Mouse (Mus musculus): Measurements from ENCODE around the gene D430042O09Rik. TPM values are rescaled to one million over a fixed set of nuclear protein-coding genes. Genes with fewer than 3 reads are reported as not detected.

D430042O09Rik gene
- total and polyA plus RNA-seq, 2 experiments = 8.5 to 8.8 TPM

DNA sequence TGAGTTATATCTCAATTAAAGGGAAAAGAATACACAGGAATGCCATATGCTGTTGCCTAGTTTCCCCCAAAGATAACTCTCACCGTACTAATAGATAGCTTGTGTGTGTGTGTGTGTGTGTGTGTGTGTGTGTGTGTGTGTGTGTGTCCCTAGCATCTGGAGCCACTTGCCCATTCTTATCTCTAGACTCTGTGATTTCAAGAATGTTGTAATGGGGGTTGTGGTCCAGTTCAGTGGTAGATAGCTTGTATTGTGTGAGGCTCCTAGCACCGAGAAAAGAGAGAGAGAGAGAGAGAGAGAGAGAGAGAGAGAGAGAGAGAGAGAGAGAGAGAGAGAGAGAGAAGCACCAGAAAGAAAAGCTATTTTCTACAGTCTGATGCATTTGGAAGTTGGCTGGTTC is 118.7 kb downstream of the D430042O09Rik start:
- Histone ChIP-seq H3K9ac (ENCODE audit: low read depth, low read length) (no peak overlapping the region), H3K27me3 (ENCODE audit: control insufficient read depth, insufficient read depth, low read length) (no peaks in the 10 kb centered on the region), H3K36me3 (ENCODE audit: control insufficient read depth, insufficient read depth, low read length) (peaks cover 2% of the 10 kb centered on the region; the same call in 1 of the 2 replicates), H3K4me3 (ENCODE audit: insufficient read depth, low read depth, low read length) (no peak overlapping the region), H3K4me1 (ENCODE audit: control insufficient read depth, insufficient read depth, low read length) (peaks cover 6% of the 10 kb centered on the region; the same call in 1 of the 2 replicates), H3K79me2 (ENCODE audit: control insufficient read depth, insufficient read depth, low read length) (no peaks in the 10 kb centered on the region), H3K27ac (replicated peaks; ENCODE audit: insufficient read depth, low read depth, low read length) (no peak overlapping the region)
- 84% methylated on average over 2 of the region's 2 CpGs for WGBS
- TF ChIP-seq POLR2A (IDR thresholded peaks at IDR 0.05; ENCODE audit: extremely low read depth, insufficient read depth, low read length) = no peak
- no peak for TF ChIP-seq CTCF (IDR thresholded peaks at IDR 0.05; ENCODE audit: low read depth, low read length)
- DNase-seq (ENCODE audit: extremely low read depth, low read depth, low spot score) = no peak

DNA sequence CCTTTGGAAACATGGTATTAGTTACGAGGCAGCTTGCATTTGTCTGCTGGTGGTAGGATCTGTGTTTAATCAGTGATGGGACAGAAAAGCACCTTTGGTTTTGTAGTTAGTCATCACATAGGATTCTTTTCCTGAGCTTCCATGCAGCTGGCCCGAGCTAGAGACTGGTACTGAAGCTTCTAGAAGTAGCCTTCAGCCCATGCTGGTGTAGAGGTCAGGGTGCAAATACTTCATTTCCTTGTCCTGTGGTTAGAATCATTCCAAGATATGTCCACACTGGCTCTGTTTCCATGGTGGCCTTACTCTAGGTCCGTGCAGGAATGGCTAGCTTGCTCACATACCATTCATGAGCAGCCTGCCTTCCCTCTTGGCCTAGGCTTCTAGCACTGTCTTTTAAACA is 119.2 kb downstream of the D430042O09Rik start:
- H3K27ac ChIP-seq (replicated peaks; ENCODE audit: insufficient read depth, low read depth, low read length) = no peak overlapping the region
- H3K9ac ChIP-seq (ENCODE audit: low read depth, low read length) = no peak overlapping the region
- 82% methylated on average over 3 of the region's 3 CpGs for WGBS
- no peak for DNase-seq (ENCODE audit: extremely low read depth, low read depth, low spot score)
- TF ChIP-seq POLR2A (IDR thresholded peaks at IDR 0.05; ENCODE audit: extremely low read depth, insufficient read depth, low read length) (no peak), CTCF (IDR thresholded peaks at IDR 0.05; ENCODE audit: low read depth, low read length) (no peak)
- no peak overlapping the region for H3K4me3 ChIP-seq (ENCODE audit: insufficient read depth, low read depth, low read length)
- H3K79me2 ChIP-seq (ENCODE audit: control insufficient read depth, insufficient read depth, low read length) = no peaks in the 10 kb centered on the region
- peaks cover 2% of the 10 kb centered on the region; the same call in 1 of the 2 replicates for H3K36me3 ChIP-seq (ENCODE audit: control insufficient read depth, insufficient read depth, low read length)
- no peaks in the 10 kb centered on the region for H3K27me3 ChIP-seq (ENCODE audit: control insufficient read depth, insufficient read depth, low read length)
- H3K4me1 ChIP-seq (ENCODE audit: control insufficient read depth, insufficient read depth, low read length) = peaks cover 6% of the 10 kb centered on the region; the same call in 1 of the 2 replicates

DNA sequence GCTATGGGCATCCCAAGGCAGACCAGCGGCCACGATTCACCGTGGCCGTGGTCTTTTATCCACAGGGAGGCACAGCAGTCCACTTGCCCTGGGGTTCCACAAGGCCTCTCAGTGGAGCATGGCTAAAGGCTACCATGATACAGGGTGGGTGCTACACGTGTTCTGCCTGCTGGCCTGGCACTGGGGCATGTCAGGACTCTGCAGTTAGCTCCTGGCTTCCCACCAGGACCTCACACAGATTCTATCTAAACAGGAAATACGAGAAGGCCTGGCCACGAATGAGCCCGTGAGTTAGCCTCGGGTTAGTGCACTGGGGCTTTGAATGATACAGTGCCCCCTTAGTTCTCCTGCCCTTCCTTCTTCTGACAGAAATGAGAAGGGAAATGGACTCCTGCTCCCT is 119.7 kb downstream of the D430042O09Rik start:
- WGBS = 76% methylated on average over 9 of the region's 9 CpGs
- no peaks in the 10 kb centered on the region for H3K79me2 ChIP-seq (ENCODE audit: control insufficient read depth, insufficient read depth, low read length)
- peaks cover 6% of the 10 kb centered on the region; the same call in 1 of the 2 replicates for H3K4me1 ChIP-seq (ENCODE audit: control insufficient read depth, insufficient read depth, low read length)
- DNase-seq (ENCODE audit: extremely low read depth, low read depth, low spot score) = no peak
- no peak overlapping the region for H3K9ac ChIP-seq (ENCODE audit: low read depth, low read length)
- TF ChIP-seq POLR2A (IDR thresholded peaks at IDR 0.05; ENCODE audit: extremely low read depth, insufficient read depth, low read length) (no peak), CTCF (IDR thresholded peaks at IDR 0.05; ENCODE audit: low read depth, low read length) (no peak)
- no peaks in the 10 kb centered on the region for H3K27me3 ChIP-seq (ENCODE audit: control insufficient read depth, insufficient read depth, low read length)
- no peak overlapping the region for H3K27ac ChIP-seq (replicated peaks; ENCODE audit: insufficient read depth, low read depth, low read length)
- no peak overlapping the region for H3K4me3 ChIP-seq (ENCODE audit: insufficient read depth, low read depth, low read length)
- H3K36me3 ChIP-seq (ENCODE audit: control insufficient read depth, insufficient read depth, low read length) = peaks cover 2% of the 10 kb centered on the region; the same call in 1 of the 2 replicates

DNA sequence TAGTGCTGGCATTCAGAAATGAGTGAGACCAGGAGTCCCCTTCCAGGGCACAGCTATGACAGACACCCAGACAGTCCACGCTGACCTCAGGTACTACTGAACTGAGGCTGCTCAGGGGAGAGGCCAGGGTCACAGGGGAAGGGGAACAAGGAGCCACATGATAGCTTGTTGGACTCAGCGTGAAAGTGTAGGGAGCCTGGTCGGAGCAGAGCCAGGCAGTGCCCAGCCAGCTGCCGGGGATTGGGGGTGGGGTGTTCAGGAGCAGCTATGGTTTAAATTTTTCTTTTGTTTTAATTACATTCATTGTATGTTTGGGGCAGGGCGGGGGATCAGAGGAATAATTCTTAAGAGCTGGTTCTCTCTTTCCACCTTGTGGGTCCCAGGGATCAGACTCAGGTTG is 120.9 kb downstream of the D430042O09Rik start:
- no peak overlapping the region for H3K4me3 ChIP-seq (ENCODE audit: insufficient read depth, low read depth, low read length)
- no peak for TF ChIP-seq POLR2A (IDR thresholded peaks at IDR 0.05; ENCODE audit: extremely low read depth, insufficient read depth, low read length)
- no peak for TF ChIP-seq CTCF (IDR thresholded peaks at IDR 0.05; ENCODE audit: low read depth, low read length)
- H3K27ac ChIP-seq (replicated peaks; ENCODE audit: insufficient read depth, low read depth, low read length) = no peak overlapping the region
- DNase-seq (ENCODE audit: extremely low read depth, low read depth, low spot score) = no peak
- H3K36me3 ChIP-seq (ENCODE audit: control insufficient read depth, insufficient read depth, low read length) = peaks cover 2% of the 10 kb centered on the region; the same call in 1 of the 2 replicates
- H3K27me3 ChIP-seq (ENCODE audit: control insufficient read depth, insufficient read depth, low read length) = no peaks in the 10 kb centered on the region
- WGBS = 97% methylated on average over 5 of the region's 5 CpGs
- H3K79me2 ChIP-seq (ENCODE audit: control insufficient read depth, insufficient read depth, low read length) = no peaks in the 10 kb centered on the region
- H3K9ac ChIP-seq (ENCODE audit: low read depth, low read length) = no peak overlapping the region
- H3K4me1 ChIP-seq (ENCODE audit: control insufficient read depth, insufficient read depth, low read length) = peaks cover 6% of the 10 kb centered on the region; the same call in 1 of the 2 replicates

DNA sequence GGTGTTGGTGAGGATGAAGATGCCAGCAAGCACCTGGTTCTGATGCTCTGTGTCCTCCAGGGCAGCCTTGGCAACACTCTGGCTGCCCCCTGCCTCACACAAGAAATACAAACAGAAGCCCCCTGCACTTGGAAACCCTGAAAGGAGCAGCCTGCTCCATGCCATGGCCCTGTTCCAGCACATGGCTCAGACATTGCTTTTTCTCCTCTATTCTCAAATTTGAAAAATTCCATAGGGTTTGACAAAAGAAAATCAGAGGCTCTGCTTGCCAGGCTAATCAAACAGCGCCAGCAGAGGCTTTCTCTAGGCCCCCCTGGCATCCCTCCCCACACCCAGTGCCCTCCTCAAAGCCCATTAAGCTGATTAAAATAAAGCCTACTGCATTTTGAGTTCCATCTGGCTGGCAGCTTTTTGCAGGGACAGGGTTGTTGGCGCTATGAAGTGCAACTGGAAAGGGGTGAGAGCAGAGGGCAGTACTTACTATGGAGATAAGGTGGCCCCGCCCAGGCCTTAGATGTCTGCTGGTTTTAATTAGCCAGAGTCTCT is 121.5 kb downstream of the D430042O09Rik start:
- no peaks in the 10 kb centered on the region for H3K27me3 ChIP-seq (ENCODE audit: control insufficient read depth, insufficient read depth, low read length)
- no peaks in the 10 kb centered on the region for H3K79me2 ChIP-seq (ENCODE audit: control insufficient read depth, insufficient read depth, low read length)
- peaks cover 2% of the 10 kb centered on the region; the same call in 1 of the 2 replicates for H3K36me3 ChIP-seq (ENCODE audit: control insufficient read depth, insufficient read depth, low read length)
- 87% methylated on average over 3 of the region's 3 CpGs for WGBS
- H3K4me3 ChIP-seq (ENCODE audit: insufficient read depth, low read depth, low read length) = no peak overlapping the region
- H3K9ac ChIP-seq (ENCODE audit: low read depth, low read length) = no peak overlapping the region
- no peak for DNase-seq (ENCODE audit: extremely low read depth, low read depth, low spot score)
- no peak overlapping the region for H3K27ac ChIP-seq (replicated peaks; ENCODE audit: insufficient read depth, low read depth, low read length)
- no peak for TF ChIP-seq CTCF (IDR thresholded peaks at IDR 0.05; ENCODE audit: low read depth, low read length)
- no peak for TF ChIP-seq POLR2A (IDR thresholded peaks at IDR 0.05; ENCODE audit: extremely low read depth, insufficient read depth, low read length)
- peaks cover 6% of the 10 kb centered on the region; the same call in 1 of the 2 replicates for H3K4me1 ChIP-seq (ENCODE audit: control insufficient read depth, insufficient read depth, low read length)

DNA sequence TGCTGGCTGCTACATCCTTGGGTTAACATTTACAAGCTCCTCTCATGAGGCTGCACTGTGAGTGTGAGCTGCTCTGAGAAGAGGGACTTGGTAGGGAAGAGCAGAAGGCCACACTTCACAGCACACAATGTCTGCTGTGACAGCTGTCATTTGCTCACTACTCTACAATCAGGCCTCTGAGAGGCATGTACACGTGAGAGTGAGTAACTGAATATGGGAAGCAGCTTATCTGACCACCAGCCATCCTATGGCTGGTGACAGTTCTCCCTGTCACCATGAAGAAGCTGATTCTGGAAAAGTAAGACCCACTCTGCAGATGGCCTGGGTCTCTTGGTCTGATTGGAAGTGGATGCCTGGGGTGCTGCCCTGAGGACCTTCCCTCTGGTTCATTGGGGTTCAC is 125.1 kb downstream of the D430042O09Rik start:
- Histone ChIP-seq H3K36me3 (ENCODE audit: control insufficient read depth, insufficient read depth, low read length) (peaks cover 2% of the 10 kb centered on the region; the same call in 1 of the 2 replicates), H3K27me3 (ENCODE audit: control insufficient read depth, insufficient read depth, low read length) (no peaks in the 10 kb centered on the region), H3K4me3 (ENCODE audit: insufficient read depth, low read depth, low read length) (no peak overlapping the region), H3K9ac (ENCODE audit: low read depth, low read length) (no peak overlapping the region), H3K27ac (replicated peaks; ENCODE audit: insufficient read depth, low read depth, low read length) (no peak overlapping the region), H3K4me1 (ENCODE audit: control insufficient read depth, insufficient read depth, low read length) (peaks cover 6% of the 10 kb centered on the region; the same call in 1 of the 2 replicates), H3K79me2 (ENCODE audit: control insufficient read depth, insufficient read depth, low read length) (no peaks in the 10 kb centered on the region)
- DNase-seq (ENCODE audit: extremely low read depth, low read depth, low spot score) = no peak
- no peak for TF ChIP-seq POLR2A (IDR thresholded peaks at IDR 0.05; ENCODE audit: extremely low read depth, insufficient read depth, low read length)
- TF ChIP-seq CTCF (IDR thresholded peaks at IDR 0.05; ENCODE audit: low read depth, low read length) = no peak
- 85% methylated on average over 1 of the region's 1 CpGs for WGBS

Data from liver, adult 2 months (tissue).